Mouse (Mus musculus) retina, adult 2 months (tissue): ENCODE results near the gene Tinag.
"Not testable (repeated sequence)": the region's sequence is repeated elsewhere in the genome, so short reads cannot be mapped to it uniquely, and the experiment has no call there.

Source experiments
- DNase-seq: peaks from one replicate; pipeline ENCODE4 v3.0.0-alpha.2; 2012; ENCODE audit warnings: low read depth, low spot score

Gene Tinag

GRCm38 (mm10) chr9:77045585-77045984, at the start of gene Tinag:
Gene Tinag, minus strand, starts transcription at chr9:77045794.
- DNase-seq: no peak

DNA sequence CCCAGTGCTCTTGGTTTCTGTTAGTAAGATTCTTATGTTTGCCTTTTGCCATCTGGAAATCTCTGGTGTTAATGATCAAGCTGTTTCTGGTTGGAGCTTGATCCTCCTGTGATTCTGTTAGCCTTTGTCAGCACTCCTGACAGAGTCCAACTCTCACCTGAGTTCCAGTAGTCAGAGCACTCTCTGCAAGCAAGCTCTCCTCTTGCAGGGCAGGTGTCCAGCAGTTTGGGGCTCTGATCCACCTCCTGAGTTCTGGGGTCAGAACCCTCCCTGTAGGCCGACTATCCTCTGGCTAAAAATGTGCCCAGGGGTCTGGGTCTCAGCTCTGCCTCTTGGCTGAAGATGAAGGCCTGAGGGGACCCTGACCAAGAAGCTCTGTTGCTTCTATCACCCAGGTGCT, 37.6 kb upstream of the Tinag start:
- not testable (repeated sequence) for DNase-seq

DNA sequence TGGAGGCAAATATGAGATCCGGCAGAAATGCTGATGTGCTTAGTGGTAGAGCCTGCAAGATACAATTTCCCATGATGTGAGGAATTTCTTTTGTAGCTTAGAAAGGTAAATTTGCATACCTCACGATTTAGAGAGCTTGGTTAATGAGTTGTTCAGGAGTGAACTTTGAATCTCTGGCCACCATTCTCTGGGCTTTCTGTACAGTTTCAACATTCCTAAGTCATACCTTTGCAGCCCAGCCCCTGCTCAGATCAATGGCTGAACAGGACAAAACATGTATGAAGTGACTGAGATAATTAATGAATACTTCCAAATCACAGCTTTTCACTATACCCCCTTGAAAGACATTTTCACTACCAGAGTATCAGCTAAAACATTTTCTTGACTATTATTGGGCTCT, 26.1 kb upstream of the Tinag start:
- no peak for DNase-seq

GRCm38 (mm10) chr9:77056611-77057010, 11.0 kb upstream of the Tinag start:
- no peak for DNase-seq

DNA sequence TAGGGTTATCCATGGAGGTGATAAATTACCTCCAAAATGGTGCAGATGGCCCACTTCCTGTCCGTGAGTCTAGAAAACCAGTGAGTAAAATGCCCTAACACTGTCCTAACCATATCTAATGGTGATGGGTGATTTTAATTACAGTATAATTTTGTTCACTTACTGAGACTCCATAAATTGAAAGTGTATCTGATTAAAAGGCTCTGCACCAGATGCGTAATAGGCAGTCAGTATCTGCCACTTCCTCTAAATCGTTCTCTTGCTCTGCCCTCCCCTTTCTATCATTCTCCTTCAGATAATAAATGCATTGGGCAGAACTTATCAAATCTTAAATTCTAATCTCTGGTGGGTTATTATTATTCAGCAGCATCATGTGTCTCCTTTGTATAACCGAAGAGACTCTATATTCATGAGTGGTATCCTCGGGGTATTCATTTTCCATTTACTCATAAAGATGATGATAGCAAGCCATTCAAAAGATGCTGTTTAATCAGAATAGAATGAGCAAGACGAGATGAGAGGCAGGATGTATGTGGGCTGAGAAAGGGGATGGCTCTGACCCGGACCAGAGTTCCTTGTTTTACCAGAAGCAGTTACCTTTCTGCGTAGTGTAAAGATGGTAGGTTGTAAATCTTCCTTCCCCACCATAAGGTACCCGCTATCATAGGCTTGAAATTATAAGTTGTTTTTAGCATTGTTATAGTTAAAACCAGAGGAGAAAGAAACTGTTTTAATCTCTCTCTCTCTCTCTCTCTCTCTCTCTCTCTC, 9.0 kb upstream of the Tinag start:
- DNase-seq: no peak

DNA sequence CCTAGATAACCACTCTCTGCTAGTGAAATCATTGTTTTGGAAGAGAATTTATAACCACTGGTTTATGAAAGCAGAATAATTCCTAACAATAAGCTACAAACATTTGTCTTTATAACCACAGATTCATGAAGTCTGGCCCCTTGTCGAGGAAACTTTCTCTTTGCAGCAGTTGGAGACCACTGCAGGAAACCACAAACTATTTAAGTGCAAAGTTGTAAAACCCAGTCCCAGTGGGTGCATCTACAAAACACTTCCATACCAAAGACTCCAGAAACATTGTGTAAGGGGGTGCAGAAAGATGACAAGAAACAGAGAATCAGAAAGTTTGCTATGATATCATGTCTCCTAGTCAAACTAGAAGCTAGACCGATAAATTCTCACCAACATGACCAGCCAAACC, 5.8 kb upstream of the Tinag start:
- DNase-seq: no peak

- no peak for DNase-seq
Measured at GRCm38 (mm10) chr9:77049669-77050068, 4.1 kb upstream of the Tinag start.

DNA sequence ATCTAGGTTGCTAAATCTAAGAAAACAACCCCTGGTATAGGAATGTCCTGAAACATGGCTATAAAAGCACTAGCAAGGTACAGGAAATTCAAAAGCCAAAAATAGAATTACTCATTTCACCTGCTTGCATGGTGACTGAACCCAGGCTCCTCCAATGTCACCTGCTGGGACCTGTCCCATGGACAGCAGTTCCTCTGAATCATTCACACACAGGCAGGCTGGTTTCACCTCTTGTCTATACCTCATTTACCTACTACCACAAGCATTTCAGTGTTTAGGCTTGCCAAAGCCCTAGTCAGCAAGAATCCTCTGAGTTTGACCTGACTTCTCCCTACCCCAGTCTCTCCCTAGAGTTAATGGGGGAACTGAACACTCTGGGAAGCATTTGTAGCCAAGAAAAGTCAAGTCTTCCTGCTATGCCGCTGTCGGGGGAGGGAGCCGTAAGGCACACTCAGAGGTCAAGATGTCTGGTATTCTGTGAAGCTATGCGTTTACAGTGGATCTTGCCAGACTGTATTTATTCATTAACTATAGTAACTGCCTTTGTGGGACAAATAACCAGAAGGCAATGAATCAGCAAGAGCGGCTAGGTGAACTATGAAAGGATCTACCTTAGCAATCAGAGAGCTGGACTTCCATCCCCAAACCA, 597 bp upstream of the Tinag start:
- DNase-seq: no peak

GRCm38 (mm10) chr9:77035361-77035760, 10.2 kb downstream of the Tinag start:
- no peak for DNase-seq

- DNase-seq: no peak
Measured at GRCm38 (mm10) chr9:77032430-77033154, 13.0 kb downstream of the Tinag start.

DNA sequence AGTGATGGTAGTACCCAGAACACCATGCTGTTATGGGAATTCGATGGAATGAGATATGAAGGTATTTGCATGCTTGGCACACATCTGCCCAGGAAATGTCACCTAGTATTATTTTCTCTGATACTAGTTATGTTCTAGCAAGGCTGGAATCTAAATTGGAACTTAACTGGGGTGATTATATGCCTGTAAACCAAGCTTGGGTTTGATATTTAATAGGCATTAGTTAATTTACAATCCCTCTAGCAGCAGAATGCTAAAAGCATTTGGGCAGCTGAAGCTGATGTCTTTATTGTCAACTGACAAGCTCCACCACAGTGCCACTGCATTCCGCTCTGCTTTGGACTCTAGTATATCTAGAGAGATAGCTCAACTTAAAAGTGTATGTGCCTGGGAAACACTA, 20.3 kb downstream of the Tinag start:
- no peak for DNase-seq

DNA sequence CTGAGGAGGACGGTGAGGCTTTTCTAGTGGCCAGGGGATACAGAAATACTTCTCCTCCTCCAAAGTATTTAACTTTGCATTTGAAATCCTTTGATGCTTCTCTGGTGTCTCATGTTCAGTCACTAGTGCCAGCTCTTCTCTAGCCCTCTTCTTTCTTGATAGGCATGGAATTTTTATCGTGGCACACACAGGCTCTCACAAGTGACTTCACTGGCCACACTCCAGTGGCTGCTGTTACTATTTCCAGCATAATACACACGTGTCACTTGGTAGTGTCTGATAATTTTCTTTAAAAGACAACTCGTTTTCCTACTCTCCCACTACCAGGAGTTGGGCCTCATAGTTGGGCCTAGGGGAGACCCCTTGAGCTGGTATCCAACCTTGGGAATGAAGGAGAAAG, 26.7 kb downstream of the Tinag start:
- DNase-seq: no peak

DNA sequence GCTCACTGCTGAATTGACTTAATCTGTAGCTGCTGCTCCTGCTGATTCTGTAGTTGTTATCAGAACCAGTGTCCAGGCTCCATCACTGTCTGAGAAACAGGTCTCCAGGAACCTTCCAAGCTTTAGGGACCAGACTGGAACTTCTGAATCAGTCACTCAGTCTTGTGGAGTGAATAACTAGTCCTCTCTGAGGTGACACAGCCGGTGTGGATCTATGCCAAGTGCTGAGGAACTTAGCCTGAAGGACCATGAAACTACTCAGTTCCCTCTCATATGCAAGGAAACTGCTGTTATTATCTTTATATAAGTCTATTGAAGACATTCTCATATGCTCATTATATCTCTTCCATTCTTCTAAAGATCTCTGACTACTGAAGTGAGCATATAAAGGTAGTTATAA, 49.6 kb downstream of the Tinag start:
- no peak for DNase-seq

DNA sequence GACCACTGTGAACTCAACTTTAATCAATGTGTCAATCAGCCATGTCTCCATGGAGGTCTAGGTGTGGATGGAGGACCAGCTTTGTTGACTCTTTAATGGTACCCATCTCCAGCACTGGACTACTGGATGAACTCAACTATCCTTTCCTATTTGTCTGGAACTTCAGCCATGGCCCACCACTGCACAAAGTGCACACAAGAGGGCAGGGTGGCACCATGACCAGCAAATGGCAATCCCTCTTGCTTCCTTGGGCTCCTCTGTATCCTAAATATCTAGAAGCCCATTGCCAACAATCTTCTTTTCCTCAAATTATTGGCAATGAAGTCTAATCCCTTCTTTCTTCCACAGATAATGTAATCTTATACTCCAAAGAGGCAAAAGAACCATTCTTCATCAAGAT, 55.6 kb downstream of the Tinag start:
- no peak for DNase-seq

DNA sequence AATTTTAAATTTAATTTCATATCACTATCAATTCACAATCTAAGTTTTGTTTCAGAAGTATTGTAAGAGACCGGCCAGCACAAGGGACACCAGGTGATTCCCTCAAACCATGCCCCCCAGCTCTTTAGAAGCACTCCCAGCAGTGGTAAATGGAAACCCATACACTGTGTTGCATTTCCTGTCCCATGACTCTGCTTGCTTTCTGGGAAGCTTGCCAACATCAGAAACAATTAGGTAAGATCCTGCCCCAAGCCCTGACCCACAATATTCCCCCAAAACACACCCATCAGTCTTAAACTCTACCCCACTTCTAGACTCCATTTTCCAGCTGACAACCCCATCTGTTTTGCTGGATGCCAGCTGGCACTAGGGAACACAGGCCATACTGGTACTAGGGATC, 110.8 kb downstream of the Tinag start:
- no peak for DNase-seq

DNA sequence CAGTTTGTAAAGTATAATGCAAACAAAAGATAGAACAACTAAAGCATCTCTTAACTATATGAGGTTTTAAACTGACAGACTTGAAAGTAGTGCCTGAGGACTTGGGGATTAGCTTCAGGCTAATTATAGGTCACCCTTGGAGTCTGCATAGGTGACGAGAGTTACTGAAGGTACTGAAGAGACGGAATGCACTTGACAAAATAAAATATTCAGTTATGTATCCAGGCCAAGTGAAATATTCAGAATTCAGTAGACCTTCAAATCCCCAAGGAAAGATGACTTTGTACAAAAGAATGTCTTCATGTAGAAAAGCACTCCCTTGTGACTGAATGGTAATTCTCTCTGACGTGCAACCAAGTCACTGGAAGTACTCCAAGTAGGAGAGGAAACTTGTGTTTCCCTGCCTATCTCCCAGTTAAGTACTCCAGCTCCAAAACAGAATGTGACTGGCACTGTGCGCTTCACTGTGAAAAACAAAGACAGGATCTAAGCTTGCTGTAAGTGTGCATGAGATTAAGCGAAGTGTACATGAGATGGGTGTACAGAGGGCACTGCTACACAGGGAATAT, 130.4 kb downstream of the Tinag start:
- no peak for DNase-seq
